In genomic region chr7:127273925-127274789, GRCm38 (mm10) we compare ENCODE assay signal across 8 mouse cellular contexts. TPM values are rescaled to one million over a fixed set of nuclear protein-coding genes. Genes with fewer than 3 reads are reported as not detected.
DNase-seq lines count a peak whose midpoint lies in the region; ATAC-seq lines count a peak whose summit lies in the region.

Sephs2 (minus strand) TSS chr7:127274055.

- peaks cover 18% of the 10 kb centered on the region for H3K4me1 ChIP-seq in hindbrain, embryonic 12.5 days

- DNase-seq in NIH3T3 (ENCODE audit: low read depth), result peak; percentile 95
- peak; percentile 97 to 98 for DNase-seq in cerebellum, postnatal 10 days
- peak; percentile 84 to 89 for DNase-seq in frontal cortex, postnatal 10 days (ENCODE audit: low spot score in 2 of 2)
- DNase-seq in layer of hippocampus, postnatal 14 days (ENCODE audit: low spot score in 2 of 2), result peak; percentile 96
- peak; percentile 98 for DNase-seq in lung, postnatal 14 days
- peak; percentile 93 for DNase-seq in retina, adult 2 months (ENCODE audit: low read depth, low spot score)
- peak; percentile 91 to 95 for DNase-seq in thymus, postnatal 36 days

- 3% methylated on average over 39 of the region's 39 CpGs for WGBS in hindbrain, embryonic 12.5 days

- H3K27ac ChIP-seq in hindbrain, embryonic 12.5 days, result peak within 1 kb of the TSS; percentile 82

- peak within 1 kb of the TSS; percentile 82 for H3K9ac ChIP-seq in hindbrain, embryonic 12.5 days

- peak within 1 kb of the TSS; percentile 94 for H3K4me2 ChIP-seq in hindbrain, embryonic 12.5 days (replicated peaks)

- no peaks in the 10 kb centered on the region for H3K27me3 ChIP-seq in hindbrain, embryonic 12.5 days

- H3K4me3 ChIP-seq in hindbrain, embryonic 12.5 days, result peak within 1 kb of the TSS; percentile 76

- ATAC-seq in hindbrain, embryonic 12.5 days (ENCODE audit: low FRiP score), result peak; percentile 88

- H3K9me3 ChIP-seq in hindbrain, embryonic 12.5 days (replicated peaks), result no peaks in the 10 kb centered on the region

- peaks cover 16% of the 10 kb centered on the region for H3K36me3 ChIP-seq in hindbrain, embryonic 12.5 days

RNA-seq across cellular contexts. Expression of gene Sephs2, which starts in this region (rescaled TPM):
- polyA plus RNA-seq in hindbrain, embryonic 12.5 days (2016; fragmentation: Nextera tagmentation; extraction: Ambion mirVana), result 66.5 and 69.3 TPM in 2 replicates
- total RNA-seq in layer of hippocampus, postnatal 14 days (2021), result 10 to 100 TPM; 47.4 to 50.6 TPM

Comparison
In these comparisons a context has a peak if more than half of its experiments do, and no peak if none do; other contexts are left out.
1. Peak in every context shown above with its lines: DNase-seq, ATAC-seq, H3K4me3 ChIP-seq and H3K27ac ChIP-seq.